Mouse (Mus musculus): ENCODE measurements at regions not wholly inside any gene's neighbourhood (a gene's known extent, or its start where the extent isn't known, plus 50 kb on each side); places are given as distances from the start of the nearest gene placed in this dataset.

- TF ChIP-seq POLR2A (IDR thresholded peaks at IDR 0.05; ENCODE audit: extremely low read depth, insufficient read depth, low read length) (no peak), CTCF (IDR thresholded peaks at IDR 0.05; ENCODE audit: extremely low read depth, insufficient read depth, low read length) (no peak)
Observed at GRCm38 (mm10) chr13:81038736-81039135, 155.6 kb downstream of the Arrdc3 start.

Data from cortical plate, adult 2 months (tissue).